Mouse (Mus musculus) spleen, adult 12 weeks (tissue): ENCODE results near the gene Thegl.
"Not testable (repeated sequence)": the region's sequence is repeated elsewhere in the genome, so short reads cannot be mapped to it uniquely, and the experiment has no call there.

Experiments used
- DNase-seq: peaks from one replicate; pipeline ENCODE4 v3.0.0; 2022; ENCODE audit warnings: low spot score

Gene Thegl

GRCm38 (mm10) chr5:77015544-77016482 lies at the start of gene Thegl:
Gene Thegl (plus strand): TSS chr5:77016023.
- DNase-seq, result peak; percentile 79

- DNase-seq, result no peak
Observed at GRCm38 (mm10) chr5:76969250-76969649, 46.6 kb upstream of the Thegl start.

GRCm38 (mm10) chr5:76971115-76971514 lies 44.7 kb upstream of the Thegl start:
- not testable (repeated sequence) for DNase-seq

GRCm38 (mm10) chr5:76973488-76973887 lies 42.3 kb upstream of the Thegl start:
- no peak for DNase-seq

GRCm38 (mm10) chr5:76974207-76974553 lies 41.6 kb upstream of the Thegl start:
- peak; percentile 11 for DNase-seq

- peak; percentile 64 for DNase-seq
Observed at GRCm38 (mm10) chr5:76974554-76975285, 41.1 kb upstream of the Thegl start, which contains the start of gene Srp72. Gene Srp72 (plus strand): TSS chr5:76974683.

GRCm38 (mm10) chr5:76975736-76976135 lies 40.1 kb upstream of the Thegl start:
- no peak for DNase-seq

GRCm38 (mm10) chr5:76984015-76984414 lies 31.8 kb upstream of the Thegl start:
- DNase-seq, result no peak

- DNase-seq, result no peak
Observed at GRCm38 (mm10) chr5:76990789-76991188, 25.0 kb upstream of the Thegl start.

- DNase-seq, result peak; percentile 34
Observed at GRCm38 (mm10) chr5:76993174-76993814, 22.5 kb upstream of the Thegl start.

- no peak for DNase-seq
Observed at GRCm38 (mm10) chr5:76998416-76998815, 17.4 kb upstream of the Thegl start.

- no peak for DNase-seq
Observed at GRCm38 (mm10) chr5:77001192-77001591, 14.6 kb upstream of the Thegl start.

GRCm38 (mm10) chr5:77004051-77004821 lies 11.6 kb upstream of the Thegl start, which contains the start of gene Arl9:
Gene Arl9 (plus strand): TSS chr5:77004055.
- no peak for DNase-seq

GRCm38 (mm10) chr5:77010352-77010751 lies 5.5 kb upstream of the Thegl start:
- DNase-seq, result no peak

- no peak for DNase-seq
Observed at GRCm38 (mm10) chr5:77011082-77011481, 4.7 kb upstream of the Thegl start.

GRCm38 (mm10) chr5:77013171-77013570 lies 2.7 kb upstream of the Thegl start:
- no peak for DNase-seq

GRCm38 (mm10) chr5:77028034-77028433 lies 12.2 kb downstream of the Thegl start:
- DNase-seq, result no peak

GRCm38 (mm10) chr5:77029735-77030134 lies 13.9 kb downstream of the Thegl start:
- no peak for DNase-seq

GRCm38 (mm10) chr5:77035101-77035500 lies 19.3 kb downstream of the Thegl start:
- DNase-seq, result not testable (repeated sequence)

- DNase-seq, result no peak
Observed at GRCm38 (mm10) chr5:77038451-77038850, 22.6 kb downstream of the Thegl start.

GRCm38 (mm10) chr5:77039391-77039790 lies 23.6 kb downstream of the Thegl start:
- DNase-seq, result no peak

- DNase-seq, result no peak
Observed at GRCm38 (mm10) chr5:77044362-77044761, 28.5 kb downstream of the Thegl start.
